Mouse (Mus musculus): Measurements from ENCODE around the gene Mmp21. TPM values are rescaled to one million over a fixed set of nuclear protein-coding genes. Genes with fewer than 3 reads are reported as not detected.
A peak's percentile ranks its signal among the peaks of the same experiment; 100 is the strongest.

Gene Mmp21
- 0.04 TPM in 1 of 2 replicates, not detected in the other for polyA plus RNA-seq (2012; rRNA removed)

DNA sequence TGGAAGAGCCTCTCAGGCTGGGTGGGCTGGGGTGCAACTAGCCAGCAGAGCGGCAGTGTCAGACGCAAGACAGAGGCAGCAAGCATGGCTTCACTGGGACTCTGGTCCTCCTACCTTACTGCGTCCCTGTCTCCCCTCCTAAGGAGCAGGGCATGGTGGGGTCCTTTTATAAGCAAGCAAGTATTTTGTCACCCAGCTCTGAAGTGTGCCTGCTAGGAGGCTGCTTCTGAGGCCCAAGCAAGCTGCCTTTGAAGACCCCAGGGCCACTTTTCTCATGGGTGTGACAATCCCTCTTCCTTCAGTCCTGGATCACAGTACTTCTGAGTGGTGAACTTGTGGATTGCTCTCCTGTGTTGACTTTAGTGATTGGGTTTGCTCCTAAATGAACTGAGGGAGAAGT is at the start of gene Mmp21:
Mmp21 (minus strand) TSS at position 101 of the 400 bp plus-strand sequence.
- TF ChIP-seq CTCF (IDR thresholded peaks at IDR 0.05; ENCODE audit: borderline replicate concordance, extremely low read depth, insufficient read depth, insufficient read length) (no peak), POLR2A (IDR thresholded peaks at IDR 0.05; ENCODE audit: borderline replicate concordance, extremely low read depth, insufficient read depth, insufficient read length, poor library complexity, severe bottlenecking) (no peak)
- no peak for DNase-seq (ENCODE audit: low read depth)

DNA sequence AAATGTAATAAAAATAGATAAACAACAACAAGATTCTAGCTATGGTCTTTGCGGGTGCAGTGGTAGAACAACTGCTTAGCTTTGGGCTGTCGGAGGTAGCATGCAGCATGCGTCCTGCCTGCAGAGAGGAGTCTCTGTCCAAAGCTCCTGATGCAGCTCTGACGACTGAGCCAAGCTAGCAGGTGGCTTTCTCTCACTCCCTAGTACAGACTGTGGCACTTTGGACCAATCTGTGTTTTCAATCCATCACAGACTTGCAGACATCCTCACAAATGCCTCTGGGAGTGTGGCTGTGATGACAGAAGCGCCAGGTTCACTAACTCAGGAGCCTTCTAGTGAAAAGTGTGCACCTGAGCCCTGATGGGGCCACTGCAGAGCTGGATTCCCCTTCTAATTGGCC is 49.5 kb upstream of the Mmp21 start:
- DNase-seq (ENCODE audit: low read depth) = peak; percentile 23
- TF ChIP-seq POLR2A (IDR thresholded peaks at IDR 0.05; ENCODE audit: borderline replicate concordance, extremely low read depth, insufficient read depth, insufficient read length, poor library complexity, severe bottlenecking) (no peak), CTCF (IDR thresholded peaks at IDR 0.05; ENCODE audit: borderline replicate concordance, extremely low read depth, insufficient read depth, insufficient read length) (no peak)

DNA sequence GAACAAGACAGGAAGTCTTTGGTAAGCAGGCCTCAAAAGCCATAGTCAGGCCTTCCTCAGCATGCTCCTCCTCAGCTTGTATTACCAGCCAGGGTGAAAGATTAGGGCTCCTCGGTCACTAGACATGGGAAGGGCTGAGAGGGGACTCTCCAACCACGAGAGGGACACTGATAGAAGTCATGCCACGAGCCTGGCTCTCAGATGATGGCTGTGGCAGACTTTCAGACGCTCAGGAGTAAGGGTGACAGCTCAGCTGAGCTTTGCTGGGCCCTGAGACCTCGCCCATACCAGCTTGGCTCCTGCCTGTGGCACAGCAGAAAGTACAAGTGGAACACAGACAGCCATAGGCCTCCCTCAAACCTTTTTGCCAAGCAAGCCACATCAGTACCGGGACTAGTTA is 47.2 kb upstream of the Mmp21 start:
- DNase-seq (ENCODE audit: low read depth) = no peak
- no peak for TF ChIP-seq POLR2A (IDR thresholded peaks at IDR 0.05; ENCODE audit: borderline replicate concordance, extremely low read depth, insufficient read depth, insufficient read length, poor library complexity, severe bottlenecking)
- no peak for TF ChIP-seq CTCF (IDR thresholded peaks at IDR 0.05; ENCODE audit: borderline replicate concordance, extremely low read depth, insufficient read depth, insufficient read length)

DNA sequence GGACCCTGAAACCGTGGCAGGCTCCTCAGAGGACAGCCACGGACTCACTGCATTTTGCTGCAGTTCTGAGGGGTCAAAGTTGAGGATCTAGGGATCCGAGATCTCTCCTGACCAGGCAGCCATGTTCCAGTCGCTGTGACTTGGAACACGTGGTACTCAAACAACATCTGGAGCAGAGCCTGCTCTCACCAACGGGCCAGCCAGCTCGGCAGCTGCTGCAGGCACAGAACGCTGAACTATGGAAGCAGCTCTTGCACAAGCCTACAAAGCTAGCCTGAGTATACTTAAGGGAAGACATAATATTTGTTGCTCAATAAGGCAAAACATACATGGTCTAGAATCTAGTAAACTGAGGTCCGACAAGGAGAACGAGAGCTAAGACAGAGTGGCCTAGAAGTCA is 45.7 kb upstream of the Mmp21 start:
- no peak for TF ChIP-seq CTCF (IDR thresholded peaks at IDR 0.05; ENCODE audit: borderline replicate concordance, extremely low read depth, insufficient read depth, insufficient read length)
- TF ChIP-seq POLR2A (IDR thresholded peaks at IDR 0.05; ENCODE audit: borderline replicate concordance, extremely low read depth, insufficient read depth, insufficient read length, poor library complexity, severe bottlenecking) = no peak
- no peak for DNase-seq (ENCODE audit: low read depth)

DNA sequence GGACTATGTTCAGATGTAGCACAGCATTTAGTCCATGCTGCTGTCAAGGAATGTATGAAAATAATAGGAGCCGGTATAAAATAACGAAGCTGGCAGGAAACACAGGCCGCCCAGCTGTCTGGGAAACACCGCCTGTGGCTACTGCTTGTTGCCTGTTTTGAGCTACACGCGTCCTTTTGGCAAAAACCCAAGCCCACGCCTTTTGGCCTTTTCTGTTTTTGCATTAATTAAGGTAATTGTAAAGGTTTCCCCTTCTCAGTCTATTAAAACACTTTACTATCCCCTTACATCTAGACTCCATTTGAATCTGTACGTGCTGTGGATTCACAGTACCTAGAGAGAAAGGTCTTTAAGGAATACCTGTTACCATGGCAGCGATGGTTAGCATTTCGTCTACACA is 45.0 kb upstream of the Mmp21 start:
- TF ChIP-seq POLR2A (IDR thresholded peaks at IDR 0.05; ENCODE audit: borderline replicate concordance, extremely low read depth, insufficient read depth, insufficient read length, poor library complexity, severe bottlenecking) (no peak), CTCF (IDR thresholded peaks at IDR 0.05; ENCODE audit: borderline replicate concordance, extremely low read depth, insufficient read depth, insufficient read length) (no peak)
- DNase-seq (ENCODE audit: low read depth) = peak; percentile 54

DNA sequence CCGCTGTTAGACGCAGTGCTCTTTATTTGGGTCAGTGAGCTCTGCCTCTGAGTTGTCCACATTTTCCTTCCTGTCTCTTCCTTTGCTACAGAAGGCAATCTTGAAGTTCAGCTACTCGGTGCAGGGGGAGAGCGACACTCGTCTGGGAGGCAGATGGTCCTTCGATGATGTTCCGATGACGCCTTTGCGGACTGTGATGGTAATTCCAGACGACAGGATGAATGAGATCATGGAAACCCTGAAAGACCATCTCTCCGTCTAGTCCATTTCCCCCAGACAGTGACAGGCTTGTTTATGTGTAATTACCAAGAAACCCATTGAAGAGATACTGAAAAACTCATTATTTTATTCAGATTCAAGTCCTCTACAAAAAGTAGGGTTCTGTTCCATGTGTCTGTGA is 40.8 kb upstream of the Mmp21 start:
- no peak for DNase-seq (ENCODE audit: low read depth)
- TF ChIP-seq CTCF (IDR thresholded peaks at IDR 0.05; ENCODE audit: borderline replicate concordance, extremely low read depth, insufficient read depth, insufficient read length) (no peak), POLR2A (IDR thresholded peaks at IDR 0.05; ENCODE audit: borderline replicate concordance, extremely low read depth, insufficient read depth, insufficient read length, poor library complexity, severe bottlenecking) (no peak)

DNA sequence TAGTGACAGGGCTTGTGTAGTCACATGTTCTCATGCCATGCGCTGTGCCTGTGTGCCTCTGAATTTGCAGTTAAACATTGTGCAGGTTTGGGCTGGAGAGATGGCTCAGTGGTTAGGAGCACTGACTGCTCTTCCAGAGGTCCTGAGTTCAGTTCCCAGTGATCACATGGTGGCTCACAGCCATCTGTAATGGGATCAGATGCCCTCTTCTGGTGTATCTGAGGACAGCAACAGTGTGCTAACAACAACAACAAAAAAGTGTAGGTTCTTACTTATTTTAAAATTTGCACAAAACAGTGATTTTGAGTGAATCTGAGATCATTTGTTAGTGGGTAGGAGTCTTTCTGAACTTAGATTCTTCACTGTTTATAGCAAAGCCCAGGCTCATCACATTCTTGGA is 38.7 kb upstream of the Mmp21 start:
- no peak for DNase-seq (ENCODE audit: low read depth)
- TF ChIP-seq CTCF (IDR thresholded peaks at IDR 0.05; ENCODE audit: borderline replicate concordance, extremely low read depth, insufficient read depth, insufficient read length) (no peak), POLR2A (IDR thresholded peaks at IDR 0.05; ENCODE audit: borderline replicate concordance, extremely low read depth, insufficient read depth, insufficient read length, poor library complexity, severe bottlenecking) (no peak)

DNA sequence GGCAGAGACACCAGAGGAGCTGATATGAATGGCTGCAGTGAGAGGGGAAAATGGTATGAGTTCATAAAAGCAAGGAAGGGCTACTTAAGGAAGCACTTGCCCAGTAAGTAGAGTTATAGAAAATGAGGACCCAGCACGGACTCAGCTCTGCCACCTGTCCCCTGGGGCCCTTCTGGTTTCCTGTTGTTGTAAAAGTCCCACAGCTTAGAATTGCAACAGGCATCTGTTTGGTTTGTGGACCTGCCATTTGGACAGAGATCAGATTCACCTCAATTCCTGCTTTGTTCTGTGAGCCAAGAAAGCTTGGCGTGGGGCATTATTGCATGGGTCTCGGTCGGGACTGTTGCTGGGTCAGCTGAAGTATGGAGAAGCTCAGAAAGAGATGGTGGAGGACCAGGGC is 35.5 kb upstream of the Mmp21 start:
- no peak for TF ChIP-seq CTCF (IDR thresholded peaks at IDR 0.05; ENCODE audit: borderline replicate concordance, extremely low read depth, insufficient read depth, insufficient read length)
- TF ChIP-seq POLR2A (IDR thresholded peaks at IDR 0.05; ENCODE audit: borderline replicate concordance, extremely low read depth, insufficient read depth, insufficient read length, poor library complexity, severe bottlenecking) = no peak
- no peak for DNase-seq (ENCODE audit: low read depth)

DNA sequence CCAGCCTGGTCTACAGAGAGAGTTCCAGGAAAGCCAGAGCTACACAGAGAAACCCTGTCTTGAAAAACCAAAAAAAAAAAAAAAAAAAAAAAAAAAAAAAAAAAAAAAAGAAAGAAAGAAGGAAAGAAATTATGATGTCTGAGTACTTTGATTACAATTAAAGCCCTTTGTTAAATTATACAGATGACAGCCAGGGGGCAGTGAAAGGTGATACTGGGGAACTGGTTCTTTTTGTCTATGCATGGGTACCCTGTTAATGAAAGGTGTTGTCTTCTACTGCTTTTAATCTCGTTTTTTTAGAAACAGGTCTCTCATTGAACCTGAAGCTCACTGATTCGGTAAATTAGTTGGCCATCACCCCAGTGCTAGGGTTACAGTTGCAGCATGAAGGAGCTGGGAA is 27.4 kb upstream of the Mmp21 start:
- DNase-seq (ENCODE audit: low read depth) = peak; percentile 12
- TF ChIP-seq POLR2A (IDR thresholded peaks at IDR 0.05; ENCODE audit: borderline replicate concordance, extremely low read depth, insufficient read depth, insufficient read length, poor library complexity, severe bottlenecking) (no peak), CTCF (IDR thresholded peaks at IDR 0.05; ENCODE audit: borderline replicate concordance, extremely low read depth, insufficient read depth, insufficient read length) (no peak)

DNA sequence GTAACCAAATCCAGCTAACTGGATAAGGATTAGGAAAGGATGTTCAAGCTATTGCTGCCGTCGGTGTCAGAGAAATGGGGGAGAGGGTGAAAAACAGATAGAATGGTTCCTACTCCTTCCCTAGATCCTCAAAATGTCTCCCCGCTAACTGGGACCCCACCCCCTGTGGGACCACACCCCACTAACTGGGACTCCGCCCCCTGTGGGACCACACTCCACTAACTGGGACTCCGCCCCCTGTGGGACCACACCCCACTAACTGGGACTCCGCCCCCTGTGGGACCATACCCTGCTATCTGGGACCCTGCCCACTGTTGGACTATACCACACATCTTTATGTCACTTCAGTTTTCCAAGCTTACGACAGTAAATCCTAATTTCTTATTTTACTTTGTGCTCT is 24.0 kb upstream of the Mmp21 start:
- DNase-seq (ENCODE audit: low read depth) = no peak
- no peak for TF ChIP-seq POLR2A (IDR thresholded peaks at IDR 0.05; ENCODE audit: borderline replicate concordance, extremely low read depth, insufficient read depth, insufficient read length, poor library complexity, severe bottlenecking)
- TF ChIP-seq CTCF (IDR thresholded peaks at IDR 0.05; ENCODE audit: borderline replicate concordance, extremely low read depth, insufficient read depth, insufficient read length) = no peak

DNA sequence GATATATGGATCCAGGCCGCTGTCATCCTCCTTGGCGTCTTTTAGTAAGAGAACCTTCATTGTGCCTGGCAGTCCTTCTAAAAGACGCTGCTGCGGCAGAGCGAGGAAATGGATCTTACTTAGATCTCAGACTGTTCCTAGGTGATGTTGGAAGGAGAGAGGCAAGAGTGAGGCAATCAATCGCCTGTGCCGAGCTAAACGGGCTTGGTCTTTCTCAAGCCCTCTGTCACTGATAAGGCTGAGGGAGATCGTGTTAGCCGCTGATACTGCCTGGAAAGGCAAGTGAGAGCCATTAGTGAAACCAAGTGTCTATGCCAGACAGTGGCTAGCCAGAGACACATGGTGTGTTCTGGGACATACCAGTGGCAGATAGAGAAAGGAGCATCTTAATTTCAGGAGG is 22.5 kb upstream of the Mmp21 start:
- DNase-seq (ENCODE audit: low read depth) = no peak
- TF ChIP-seq POLR2A (IDR thresholded peaks at IDR 0.05; ENCODE audit: borderline replicate concordance, extremely low read depth, insufficient read depth, insufficient read length, poor library complexity, severe bottlenecking) (no peak), CTCF (IDR thresholded peaks at IDR 0.05; ENCODE audit: borderline replicate concordance, extremely low read depth, insufficient read depth, insufficient read length) (no peak)

DNA sequence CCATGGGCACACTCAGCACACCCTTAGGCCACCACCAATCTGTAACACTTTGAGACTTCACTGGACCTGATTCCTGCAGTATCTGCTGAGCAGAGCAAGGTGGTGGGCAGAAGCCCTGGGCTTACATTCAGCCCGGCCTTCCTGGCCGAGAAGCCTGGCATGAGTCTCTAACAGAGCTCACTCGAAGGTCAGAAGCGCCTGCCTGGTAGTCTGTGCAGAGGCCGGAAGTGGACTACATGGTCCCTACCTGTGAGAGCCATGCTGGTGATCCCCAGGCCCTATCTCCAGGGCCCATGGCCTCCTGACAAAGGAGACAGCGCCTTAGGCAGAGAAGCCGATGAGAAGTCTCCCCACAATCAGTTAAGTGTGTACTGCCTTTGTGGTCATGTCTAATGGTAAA is 21.5 kb upstream of the Mmp21 start:
- no peak for DNase-seq (ENCODE audit: low read depth)
- TF ChIP-seq CTCF (IDR thresholded peaks at IDR 0.05; ENCODE audit: borderline replicate concordance, extremely low read depth, insufficient read depth, insufficient read length) (no peak), POLR2A (IDR thresholded peaks at IDR 0.05; ENCODE audit: borderline replicate concordance, extremely low read depth, insufficient read depth, insufficient read length, poor library complexity, severe bottlenecking) (no peak)

DNA sequence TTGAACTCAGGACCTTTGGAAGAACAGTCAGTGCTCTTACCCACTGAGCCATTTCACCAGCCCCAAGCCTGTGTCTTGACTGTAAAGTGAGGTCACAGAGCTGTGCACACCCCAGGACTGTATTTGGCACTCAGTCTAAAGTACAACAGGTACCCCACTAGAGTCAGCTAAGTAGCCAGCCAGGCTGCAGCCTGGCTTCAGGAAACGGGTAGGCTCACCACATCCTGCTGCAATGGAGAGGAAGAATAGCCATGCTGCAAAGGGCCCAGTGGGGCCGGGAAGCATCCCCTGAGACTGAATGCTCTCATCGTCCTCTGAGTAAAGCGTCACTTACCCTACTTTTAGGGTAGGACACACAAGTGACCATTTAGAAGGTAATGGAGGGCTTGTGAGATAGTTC is 20.0 kb upstream of the Mmp21 start:
- no peak for TF ChIP-seq CTCF (IDR thresholded peaks at IDR 0.05; ENCODE audit: borderline replicate concordance, extremely low read depth, insufficient read depth, insufficient read length)
- TF ChIP-seq POLR2A (IDR thresholded peaks at IDR 0.05; ENCODE audit: borderline replicate concordance, extremely low read depth, insufficient read depth, insufficient read length, poor library complexity, severe bottlenecking) = no peak
- no peak for DNase-seq (ENCODE audit: low read depth)

Data from brain, embryonic 14.5 days (tissue).